Mouse (Mus musculus): ENCODE data around the gene Gm17606. TPM values are rescaled to one million over a fixed set of nuclear protein-coding genes. Genes with fewer than 3 reads are reported as not detected.

Gene Gm17606
- total and polyA plus RNA-seq, 3 experiments = 2.5 TPM; not detected in 2

- Histone ChIP-seq H3K36me3 (replicated peaks in 1 of 2; ENCODE audit: control insufficient read depth in 1 of 2, insufficient read depth in 1 of 2, low read length in 1 of 2) (peaks cover 50 to 83% of the 10 kb centered on the region in 2 experiments), H3K4me2 (ENCODE audit: insufficient read depth, low read depth, poor library complexity, severe bottlenecking) (no peak overlapping the region), H3K27ac (ENCODE audit: insufficient read depth, low read depth) (no peak overlapping the region), H3K9me3 (replicated peaks; ENCODE audit: low read length) (no peaks in the 10 kb centered on the region), H3K79me2 (replicated peaks; ENCODE audit: control insufficient read depth, extremely low read depth, insufficient read depth, poor library complexity, severe bottlenecking) (peaks cover 22% of the 10 kb centered on the region), H3K4me3 (replicated peaks in 1 of 3; ENCODE audit: low read depth in 2 of 3, low read length in 2 of 3, poor library complexity in 1 of 3) (no peak overlapping the region), H3K4me1 (ENCODE audit: control insufficient read depth in 1 of 2, insufficient read depth in 2 of 2) (peaks cover 2 to 9% of the 10 kb centered on the region in 2 experiments; a peak in 3 of 4 replicates), H3K9ac (ENCODE audit: insufficient read depth, low read depth) (no peak overlapping the region), H3K27me3 (replicated peaks) (no peaks in the 10 kb centered on the region)
- TF ChIP-seq RCOR1 (conservative IDR thresholded peaks at IDR 0.05; ENCODE audit: low read depth, low read length) (no peak), E2F4 (IDR thresholded peaks at IDR 0.05; ENCODE audit: insufficient replicate concordance, low read depth, low read length) (no peak), KAT2A (IDR thresholded peaks at IDR 0.05; ENCODE audit: insufficient replicate concordance, low read length) (no peak), IRF4 (IDR thresholded peaks at IDR 0.05; ENCODE audit: low read depth, low read length) (no peak), ZMIZ1 (IDR thresholded peaks at IDR 0.05; ENCODE audit: low read depth, low read length) (no peak), POLR2AphosphoS2 (IDR thresholded peaks at IDR 0.05; ENCODE audit: low read depth, low read length) (no peak), SMC3 (IDR thresholded peaks at IDR 0.05; ENCODE audit: low read depth, low read length) (no peak), USF2 (conservative IDR thresholded peaks at IDR 0.05; ENCODE audit: low read depth, low read length) (no peak), MEF2A (IDR thresholded peaks at IDR 0.05; ENCODE audit: borderline replicate concordance, low read depth, low read length) (no peak), CTCF (conservative IDR thresholded peaks at IDR 0.05 in 1 of 2, IDR thresholded peaks at IDR 0.05 in 1 of 2; ENCODE audit: low read depth in 2 of 2, low read length in 2 of 2) (no peak), MYC (IDR thresholded peaks at IDR 0.05; ENCODE audit: low read depth, low read length) (no peak), GABPA (IDR thresholded peaks at IDR 0.05; ENCODE audit: insufficient replicate concordance, low read depth, low read length) (no peak), EP300 (IDR thresholded peaks at IDR 0.05; ENCODE audit: low read length) (no peak), MAX (IDR thresholded peaks at IDR 0.05; ENCODE audit: low read length) (no peak), NRF1 (IDR thresholded peaks at IDR 0.05; ENCODE audit: low read depth, low read length) (no peak)
- in situ Hi-C loops (cut with MboI; ENCODE audit: low pct_ligation_motif_present, low pct_unique_long_range_greater_than_20kb, low sequenced_read_pairs) = no loop called here
- dilution Hi-C loops (cut with MboI; ENCODE audit: extremely low pct_ligation_motif_present, extremely low pct_unique_long_range_greater_than_20kb, low sequenced_read_pairs) = no loop called here
- no peak for DNase-seq (ENCODE audit: extremely low read depth)
These were observed 38.0 kb downstream of the Gm17606 start for GRCm38 (mm10) chr14:54678657-54679304.

GRCm38 (mm10) chr14:54682396-54682795 lies 41.6 kb downstream of the Gm17606 start:
- no peak overlapping the region for H3K27ac ChIP-seq (ENCODE audit: insufficient read depth, low read depth)
- no peak overlapping the region for H3K4me2 ChIP-seq (ENCODE audit: insufficient read depth, low read depth, poor library complexity, severe bottlenecking)
- H3K36me3 ChIP-seq (replicated peaks in 1 of 2; ENCODE audit: control insufficient read depth in 1 of 2, insufficient read depth in 1 of 2, low read length in 1 of 2) = peaks cover 28 to 55% of the 10 kb centered on the region in 2 experiments
- H3K79me2 ChIP-seq (replicated peaks; ENCODE audit: control insufficient read depth, extremely low read depth, insufficient read depth, poor library complexity, severe bottlenecking) = peaks cover 46% of the 10 kb centered on the region
- DNase-seq (ENCODE audit: extremely low read depth) = no peak
- no peak for TF ChIP-seq POLR2A (IDR thresholded peaks at IDR 0.05; ENCODE audit: low read depth, low read length)
- no peak for TF ChIP-seq ELF1 (IDR thresholded peaks at IDR 0.05; ENCODE audit: low read depth, low read length)
- no peak for TF ChIP-seq TCF12 (IDR thresholded peaks at IDR 0.05; ENCODE audit: low read depth, low read length)
- no peak for TF ChIP-seq MXI1 (IDR thresholded peaks at IDR 0.05; ENCODE audit: low read depth, low read length)
- TF ChIP-seq ZNF384 (IDR thresholded peaks at IDR 0.05; ENCODE audit: low read depth, low read length) = no peak
- no peak for TF ChIP-seq USF2 (conservative IDR thresholded peaks at IDR 0.05; ENCODE audit: low read depth, low read length)
- TF ChIP-seq SMC3 (IDR thresholded peaks at IDR 0.05; ENCODE audit: low read depth, low read length) = no peak
- no peak for TF ChIP-seq ETS1 (conservative IDR thresholded peaks at IDR 0.05; ENCODE audit: low read depth, low read length)
- no peak for TF ChIP-seq ZKSCAN1 (IDR thresholded peaks at IDR 0.05; ENCODE audit: borderline replicate concordance, low read depth, low read length)
- no peak for TF ChIP-seq E2F4 (IDR thresholded peaks at IDR 0.05; ENCODE audit: insufficient replicate concordance, low read depth, low read length)
- dilution Hi-C loops (cut with MboI; ENCODE audit: extremely low pct_ligation_motif_present, extremely low pct_unique_long_range_greater_than_20kb, low sequenced_read_pairs) = no loop called here
- in situ Hi-C loops (cut with MboI; ENCODE audit: low pct_ligation_motif_present, low pct_unique_long_range_greater_than_20kb, low sequenced_read_pairs) = no loop called here
- peaks cover 2 to 23% of the 10 kb centered on the region in 2 experiments; a peak in 3 of 4 replicates for H3K4me1 ChIP-seq (ENCODE audit: control insufficient read depth in 1 of 2, insufficient read depth in 2 of 2)
- H3K9me3 ChIP-seq (replicated peaks; ENCODE audit: low read length) = no peaks in the 10 kb centered on the region
- H3K4me3 ChIP-seq (replicated peaks in 1 of 3; ENCODE audit: low read depth in 2 of 3, low read length in 2 of 3, poor library complexity in 1 of 3) = no peak overlapping the region
- no peak overlapping the region for H3K9ac ChIP-seq (ENCODE audit: insufficient read depth, low read depth)
- H3K27me3 ChIP-seq (replicated peaks) = no peaks in the 10 kb centered on the region

Data from CH12.LX (cell line).